Mouse (Mus musculus) kidney, postnatal 0 days (tissue): Measurements from ENCODE around the gene Sdr9c7. TPM values are rescaled to one million over a fixed set of nuclear protein-coding genes. Genes with fewer than 3 reads are reported as not detected.
"Not testable (repeated sequence)": the region's sequence is repeated elsewhere in the genome, so short reads cannot be mapped to it uniquely, and the experiment has no call there.

Source experiments
- ATAC-seq: fragments of 200-750 bp; cut with Nextera tagmentation; replicated peaks from 2 replicates; pipeline ENCODE4 v1.8.0; 2017; ENCODE audit warnings: low read depth, moderate number of reproducible peaks, moderate TSS enrichment, moderate library complexity; ENCODE audit not compliant: low FRiP score
- DNase-seq: peaks from one replicate; pipeline ENCODE4 v3.0.0-alpha.2; 2016; ENCODE audit warnings: low spot score
- H3K27ac ChIP-seq: fragments of 300-500 bp; sonication (generic); 2 replicates; pipeline ENCODE4 v1.5.1; 2014; ENCODE audit warnings: mild to moderate bottlenecking
- H3K27me3 ChIP-seq: fragments of 300-500 bp; sonication (generic); 2 replicates; pipeline ENCODE4 v1.6.1; 2014; ENCODE audit warnings: low read length, mixed read lengths; ENCODE audit not compliant: insufficient read depth
- H3K36me3 ChIP-seq: fragments of 300-500 bp; sonication (generic); 2 replicates; pipeline ENCODE4 v1.6.1; 2014; ENCODE audit warnings: low read length, mixed read lengths; ENCODE audit not compliant: insufficient read depth
- H3K4me1 ChIP-seq: fragments of 300-500 bp; sonication (generic); replicated peaks from 2 replicates; pipeline ENCODE4 v1.6.1; 2014; ENCODE audit warnings: antibody characterized with exemption, low read length, mixed read lengths; ENCODE audit not compliant: insufficient read depth
- H3K4me2 ChIP-seq: fragments of 300-500 bp; sonication (generic); 2 replicates; pipeline ENCODE4 v1.6.1; 2014; ENCODE audit warnings: mild to moderate bottlenecking, low read length, moderate library complexity, mixed read lengths
- H3K4me3 ChIP-seq: fragments of 300-500 bp; sonication (generic); replicated peaks from 2 replicates; pipeline ENCODE4 v1.5.1; 2014; ENCODE audit warnings: low read depth, low read length
- H3K9ac ChIP-seq: fragments of 300-500 bp; sonication (generic); 2 replicates; pipeline ENCODE4 v1.6.1; 2014; ENCODE audit warnings: low read depth, low read length
- H3K9me3 ChIP-seq: fragments of 300-500 bp; sonication (generic); replicated peaks from 2 replicates; pipeline ENCODE4 v1.6.1; 2016; ENCODE audit warnings: low read length, inconsistent platforms, mixed read lengths
- CTCF ChIP-seq: IDR thresholded peaks from 2 replicates; pipeline ENCODE4 v1.5.1; 2016; ENCODE audit warnings: antibody characterized with exemption, low read depth, mild to moderate bottlenecking, moderate library complexity
- WGBS: fragments of 180-500 bp; shearing (Covaris S2); extraction: QIAGEN DNeasy Blood & Tissue Kit; methylation state at CpG from one replicate; pipeline ENCODE4 v1.1.7; 2014; 5-methylcytosine and 5-hydroxymethylcytosine counted together
- polyA plus RNA-seq: library from polyadenylated mRNA; unstranded; fragments of >200 nt; fragmentation: Nextera tagmentation; extraction: Ambion mirVana; gene quantifications from 2 replicates; pipeline ENCODE4 v1.2.1, GENCODE M21; 2015

Sdr9c7 gene
- polyA plus RNA-seq, 1 experiment from 2014 or later = not detected

DNA sequence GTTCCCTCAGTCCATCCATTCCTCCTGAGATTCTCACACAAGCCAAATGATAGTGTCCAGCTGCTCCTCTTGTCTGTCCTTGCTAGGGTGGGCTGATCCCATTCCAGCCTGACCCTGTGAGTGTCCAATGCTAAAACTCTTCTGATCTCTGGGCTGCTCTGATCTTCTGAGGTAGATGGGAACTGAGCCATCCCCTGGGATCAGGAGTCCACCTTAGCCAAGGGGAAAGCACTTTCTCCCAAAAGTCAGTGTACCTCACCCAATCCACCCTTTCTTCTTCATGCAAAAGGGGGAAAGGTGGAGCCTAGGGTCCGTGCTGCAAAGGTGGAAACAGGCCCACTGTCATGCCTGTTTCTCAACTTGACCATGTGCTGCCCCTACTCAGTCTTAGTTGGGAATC, 6.8 kb upstream of the Sdr9c7 start:
- no peaks in the 10 kb centered on the region for H3K36me3 ChIP-seq
- no peak overlapping the region for H3K27ac ChIP-seq
- TF ChIP-seq CTCF = no peak
- no peak overlapping the region for H3K4me2 ChIP-seq
- no peaks in the 10 kb centered on the region for H3K27me3 ChIP-seq
- no peak overlapping the region for H3K4me3 ChIP-seq
- no peak for ATAC-seq
- H3K4me1 ChIP-seq = no peaks in the 10 kb centered on the region
- 84% methylated on average over 1 of the region's 1 CpGs for WGBS
- no peak overlapping the region for H3K9ac ChIP-seq
- no peak for DNase-seq
- no peaks in the 10 kb centered on the region for H3K9me3 ChIP-seq

DNA sequence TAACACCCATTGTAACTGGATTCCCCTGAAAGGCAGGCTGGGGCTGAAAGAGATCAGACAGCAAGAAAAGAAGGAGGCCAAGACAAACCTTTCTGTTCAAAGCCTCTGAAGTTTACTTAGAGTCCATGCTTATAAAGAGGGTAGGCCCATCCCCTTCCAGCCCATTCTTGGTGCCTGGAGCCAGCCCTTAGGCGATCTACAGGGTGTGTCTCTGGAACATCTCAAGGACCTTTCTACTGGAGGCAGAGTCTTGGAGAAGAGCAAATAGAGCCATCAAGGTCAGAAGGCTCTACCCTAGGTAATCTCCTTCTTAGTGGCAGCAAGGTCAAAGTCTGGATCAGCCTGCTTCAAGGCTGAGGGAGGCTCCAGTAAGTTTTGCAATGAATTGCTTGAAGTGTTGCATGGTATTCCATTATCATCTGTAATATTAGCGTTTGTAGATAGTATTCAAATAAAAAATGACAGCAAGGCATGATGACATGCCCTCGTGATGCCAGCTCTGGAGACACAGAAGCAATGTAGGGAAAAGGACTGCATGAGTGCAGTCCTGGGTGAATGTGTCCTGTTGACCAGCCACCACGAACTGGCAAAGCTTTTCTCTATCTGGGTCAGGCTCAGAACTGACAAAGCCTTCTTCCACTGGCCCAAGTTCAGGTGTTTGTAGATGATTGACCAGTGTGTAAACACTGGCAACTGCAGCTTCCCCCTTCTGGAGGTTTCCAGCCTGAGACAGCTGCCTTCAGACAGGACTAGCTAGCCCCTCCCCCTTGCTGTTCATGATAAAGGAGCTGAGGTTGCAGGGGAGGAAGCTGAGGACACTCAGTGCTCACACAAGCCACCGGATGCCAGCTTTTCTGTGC, 4.9 kb upstream of the Sdr9c7 start:
- not testable (repeated sequence) for H3K9ac ChIP-seq, H3K4me2 ChIP-seq, H3K9me3 ChIP-seq, H3K27me3 ChIP-seq, H3K36me3 ChIP-seq, H3K4me3 ChIP-seq, H3K4me1 ChIP-seq
- 50% methylated on average over 5 of the region's 5 CpGs for WGBS
- H3K27ac ChIP-seq = 0 out of 2 replicates have a peak overlapping the region, but pooled peaks have one; percentile 32
- ATAC-seq (peak; percentile 88), DNase-seq (peak; percentile 57)

DNA sequence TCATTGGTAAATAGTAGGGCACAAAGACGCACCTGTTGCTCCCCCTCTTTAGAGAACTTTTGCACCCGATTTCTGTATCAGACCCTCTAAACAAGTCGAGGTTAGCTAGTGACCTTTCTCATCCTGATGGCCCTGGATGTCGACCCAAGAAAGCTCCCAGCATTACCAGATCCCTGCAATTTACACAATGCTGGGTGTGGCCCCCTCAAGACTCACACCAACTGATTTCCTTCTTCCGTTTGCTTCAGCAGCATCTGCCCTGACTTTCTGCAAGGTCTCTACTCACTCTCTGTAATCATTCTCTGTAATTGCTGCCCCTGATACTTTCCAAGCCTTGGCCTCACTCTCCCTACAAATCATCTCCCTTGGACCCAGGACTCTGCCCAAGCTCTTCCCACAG, 1.6 kb upstream of the Sdr9c7 start:
- DNase-seq = no peak
- no peaks in the 10 kb centered on the region for H3K9me3 ChIP-seq
- H3K4me2 ChIP-seq = no peak overlapping the region
- H3K9ac ChIP-seq = no peak overlapping the region
- WGBS = 67% methylated on average over 5 of the region's 5 CpGs
- H3K4me3 ChIP-seq = no peak overlapping the region
- ATAC-seq = no peak
- no peaks in the 10 kb centered on the region for H3K36me3 ChIP-seq
- H3K27me3 ChIP-seq = no peaks in the 10 kb centered on the region
- no peak overlapping the region for H3K27ac ChIP-seq
- TF ChIP-seq CTCF = no peak
- H3K4me1 ChIP-seq = no peaks in the 10 kb centered on the region

DNA sequence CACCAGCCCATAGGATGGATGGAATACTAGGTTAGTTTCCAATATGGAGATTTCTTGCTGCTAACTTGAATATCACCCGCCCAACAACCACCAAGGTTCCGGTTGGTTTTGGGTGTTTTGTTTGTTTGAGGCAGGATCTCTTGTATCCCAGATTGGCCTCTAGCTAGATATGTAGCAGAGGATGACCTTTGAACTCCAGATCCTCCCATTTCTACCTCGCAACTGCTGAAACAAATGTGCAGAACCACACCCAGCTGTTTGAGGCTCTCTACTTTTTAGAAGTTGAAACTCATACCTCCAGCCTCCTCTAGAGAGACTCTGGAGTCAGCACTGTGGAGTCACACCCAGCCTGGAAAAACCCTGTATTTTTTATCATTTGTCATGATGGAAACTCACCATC, 812 bp upstream of the Sdr9c7 start:
- H3K27me3 ChIP-seq = no peaks in the 10 kb centered on the region
- H3K4me3 ChIP-seq = no peak overlapping the region
- ATAC-seq = no peak
- H3K4me1 ChIP-seq = no peaks in the 10 kb centered on the region
- H3K9me3 ChIP-seq = no peaks in the 10 kb centered on the region
- TF ChIP-seq CTCF = no peak
- no peak overlapping the region for H3K27ac ChIP-seq
- H3K9ac ChIP-seq = no peak overlapping the region
- WGBS = 83% methylated on average over 3 of the region's 3 CpGs
- H3K4me2 ChIP-seq = no peak overlapping the region
- no peak for DNase-seq
- H3K36me3 ChIP-seq = no peaks in the 10 kb centered on the region

DNA sequence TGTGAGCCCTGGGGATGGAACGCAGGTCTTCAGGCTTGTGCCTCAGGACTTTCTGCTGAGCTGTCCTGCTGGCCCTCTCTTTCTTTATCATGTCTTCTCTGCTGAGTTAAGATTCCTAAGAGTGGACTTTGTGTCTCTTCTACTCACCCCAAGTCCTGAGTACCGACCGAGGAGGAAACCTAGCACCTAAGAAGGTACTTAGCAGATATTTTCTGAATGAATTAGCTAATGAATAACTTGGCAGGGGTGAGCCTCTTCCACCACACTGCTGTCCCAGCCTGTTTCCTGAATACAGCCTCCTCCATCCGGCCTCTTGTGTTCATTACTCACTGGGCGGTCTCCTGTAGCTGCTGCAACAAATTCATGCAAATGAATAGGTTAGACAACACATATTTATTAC, 1.5 kb downstream of the Sdr9c7 start:
- WGBS = 47% methylated on average over 5 of the region's 5 CpGs
- ATAC-seq (peak; percentile 67), DNase-seq (peak; percentile 19)
- no peak for TF ChIP-seq CTCF
- Histone ChIP-seq H3K4me2 (no peak overlapping the region), H3K4me1 (no peaks in the 10 kb centered on the region), H3K27me3 (no peaks in the 10 kb centered on the region), H3K36me3 (no peaks in the 10 kb centered on the region), H3K4me3 (no peak overlapping the region), H3K9me3 (no peaks in the 10 kb centered on the region), H3K9ac (no peak overlapping the region), H3K27ac (no peak overlapping the region)

DNA sequence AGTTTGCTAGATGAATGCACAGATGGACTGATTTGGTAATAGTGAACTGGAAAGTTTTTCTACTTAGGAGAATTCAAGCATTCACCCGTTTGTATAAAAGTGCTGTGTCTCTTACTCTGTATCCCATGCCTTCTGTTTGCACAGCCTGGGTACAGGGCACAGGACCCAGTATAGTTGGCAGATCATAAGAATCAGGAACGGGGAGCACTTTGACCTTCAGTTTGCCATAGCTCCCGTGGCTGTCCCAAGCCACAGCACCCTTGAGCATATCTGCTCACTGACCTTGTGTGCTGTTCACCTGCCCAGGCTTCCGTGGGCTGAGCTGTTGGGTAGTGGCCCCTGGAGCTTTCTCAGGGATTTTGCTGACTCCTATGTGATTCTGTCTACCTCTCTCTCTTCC, 3.4 kb downstream of the Sdr9c7 start:
- no peak overlapping the region for H3K4me2 ChIP-seq
- TF ChIP-seq CTCF = no peak
- no peak overlapping the region for H3K9ac ChIP-seq
- DNase-seq = no peak
- no peaks in the 10 kb centered on the region for H3K27me3 ChIP-seq
- H3K9me3 ChIP-seq = no peaks in the 10 kb centered on the region
- ATAC-seq = no peak
- no peak overlapping the region for H3K27ac ChIP-seq
- WGBS = 68% methylated on average over 4 of the region's 4 CpGs
- H3K4me3 ChIP-seq = no peak overlapping the region
- H3K36me3 ChIP-seq = no peaks in the 10 kb centered on the region
- no peaks in the 10 kb centered on the region for H3K4me1 ChIP-seq

DNA sequence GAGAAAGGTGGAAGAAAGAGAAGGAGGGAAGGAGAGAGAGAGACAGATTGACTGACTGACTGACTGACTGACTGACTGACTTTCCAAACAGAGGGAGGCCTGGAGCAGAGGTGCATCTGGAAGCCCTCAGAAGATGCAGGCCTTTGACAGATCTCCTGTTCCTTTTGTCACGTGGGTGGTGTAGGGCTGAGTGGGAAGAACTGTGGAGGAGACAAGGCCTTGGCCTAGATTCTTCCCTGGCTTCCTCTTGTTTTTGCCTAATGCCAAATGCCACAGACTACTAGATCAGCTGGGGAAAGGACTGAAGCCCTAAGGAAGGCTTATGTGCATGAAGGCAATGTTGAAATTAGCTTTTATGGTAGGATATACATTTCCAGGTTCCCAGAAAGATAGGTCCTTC, 4.8 kb downstream of the Sdr9c7 start:
- 74% methylated on average over 1 of the region's 1 CpGs for WGBS
- H3K27me3 ChIP-seq = no peaks in the 10 kb centered on the region
- H3K27ac ChIP-seq = no peak overlapping the region
- H3K4me1 ChIP-seq = no peaks in the 10 kb centered on the region
- H3K9me3 ChIP-seq = no peaks in the 10 kb centered on the region
- no peak overlapping the region for H3K9ac ChIP-seq
- DNase-seq = no peak
- H3K36me3 ChIP-seq = no peaks in the 10 kb centered on the region
- ATAC-seq = no peak
- TF ChIP-seq CTCF = no peak
- H3K4me3 ChIP-seq = no peak overlapping the region
- no peak overlapping the region for H3K4me2 ChIP-seq
